Mouse (Mus musculus) CH12.LX (cell line): ENCODE results near the gene Tmco1. TPM values are rescaled to one million over a fixed set of nuclear protein-coding genes. Genes with fewer than 3 reads are reported as not detected.

Source experiments
- DNase-seq: peaks from one replicate; pipeline ENCODE4 v3.0.0-alpha.2; 2013; ENCODE audit errors: extremely low read depth
- H3K27ac ChIP-seq: 2 replicates; pipeline ENCODE4 v1.5.1; 2012; ENCODE audit warnings: low read depth, mild to moderate bottlenecking, control low read depth, moderate library complexity; ENCODE audit not compliant: insufficient read depth
- H3K27me3 ChIP-seq: replicated peaks from 2 replicates; pipeline ENCODE3; 2012; ENCODE audit warnings: inconsistent platforms
- H3K36me3 ChIP-seq, 2 experiments: replicated peaks in 1 of 2; 2 replicates each; pipeline versions ENCODE3 to v1.6.1; 2012; ENCODE audit warnings: inconsistent platforms in 1 of 2, low read length in 1 of 2, mild to moderate bottlenecking in 1 of 2, mixed read lengths in 1 of 2, moderate library complexity in 1 of 2; ENCODE audit not compliant: control insufficient read depth in 1 of 2, insufficient read depth in 1 of 2
- H3K4me1 ChIP-seq, 2 experiments: 2 replicates each; pipeline ENCODE4 v1.6.1; 2012; ENCODE audit warnings: inconsistent platforms in 1 of 2, moderate library complexity in 1 of 2; ENCODE audit not compliant: insufficient read depth in 2 of 2, control insufficient read depth in 1 of 2
- H3K4me2 ChIP-seq: 2 replicates; pipeline ENCODE4 v1.6.1; 2012; ENCODE audit warnings: low read depth, mild to moderate bottlenecking, control low read depth; ENCODE audit not compliant: poor library complexity, insufficient read depth, severe bottlenecking
- H3K4me3 ChIP-seq, 3 experiments: fragments of 150-350 bp in 1 of 3; sonication (generic) in 1 of 3; replicated peaks in 1 of 3; 2 replicates each; pipeline versions ENCODE3 to v1.5.1; 2011 to 2012; ENCODE audit warnings: low read depth in 2 of 3, low read length in 2 of 3, mild to moderate bottlenecking in 2 of 3, moderate library complexity in 2 of 3, control low read depth in 1 of 3, improper control_type of control experiment in 1 of 3, inconsistent platforms in 1 of 3, mixed read lengths in 1 of 3; ENCODE audit not compliant: poor library complexity in 1 of 3
- H3K79me2 ChIP-seq: replicated peaks from 2 replicates; pipeline ENCODE4 v1.6.1; 2012; ENCODE audit warnings: mild to moderate bottlenecking, moderate library complexity; ENCODE audit not compliant: control insufficient read depth, poor library complexity, insufficient read depth, severe bottlenecking; ENCODE audit errors: extremely low read depth
- H3K9ac ChIP-seq: 2 replicates; pipeline ENCODE4 v1.6.1; 2012; ENCODE audit warnings: low read depth, mild to moderate bottlenecking, control low read depth, moderate library complexity; ENCODE audit not compliant: insufficient read depth
- H3K9me3 ChIP-seq: replicated peaks from 2 replicates; pipeline ENCODE3; 2012; ENCODE audit warnings: low read length, inconsistent platforms, mixed read lengths
- CHD1 ChIP-seq: IDR thresholded peaks from 2 replicates; pipeline ENCODE4 v1.6.1; 2012; ENCODE audit warnings: low read depth, low read length, improper control_type of control experiment, inconsistent platforms
- CHD2 ChIP-seq: IDR thresholded peaks from 2 replicates; pipeline ENCODE4 v1.6.1; 2011; ENCODE audit warnings: low read length, improper control_type of control experiment
- CTCF ChIP-seq, 2 experiments: IDR thresholded peaks in 1 of 2; conservative IDR thresholded peaks in 1 of 2; 2 replicates each; pipeline ENCODE4 v1.5.1; 2011 to 2012; ENCODE audit warnings: low read depth in 2 of 2, low read length in 2 of 2, improper control_type of control experiment in 1 of 2, inconsistent platforms in 1 of 2, mild to moderate bottlenecking in 1 of 2, moderate library complexity in 1 of 2
- ELF1 ChIP-seq: IDR thresholded peaks from 2 replicates; pipeline ENCODE4 v1.6.1; 2014; ENCODE audit warnings: low read depth, mild to moderate bottlenecking, inconsistent platforms, low read length, improper control_type of control experiment
- ETS1 ChIP-seq: conservative IDR thresholded peaks from 2 replicates; pipeline ENCODE4 v1.6.1; 2012; ENCODE audit warnings: low read depth, mild to moderate bottlenecking, inconsistent platforms, low read length, improper control_type of control experiment, moderate library complexity
- GABPA ChIP-seq: IDR thresholded peaks from 2 replicates; pipeline ENCODE4 v1.6.1; 2012; ENCODE audit warnings: low read depth, low read length, improper control_type of control experiment, inconsistent platforms; ENCODE audit not compliant: insufficient replicate concordance
- JUND ChIP-seq: conservative IDR thresholded peaks from 2 replicates; pipeline ENCODE4 v1.6.1; 2011; ENCODE audit warnings: low read depth, low read length, improper control_type of control experiment
- MAFK ChIP-seq: IDR thresholded peaks from 2 replicates; pipeline ENCODE4 v1.6.1; 2011; ENCODE audit warnings: low read length, improper control_type of control experiment; ENCODE audit not compliant: insufficient replicate concordance
- MAX ChIP-seq: IDR thresholded peaks from 2 replicates; pipeline ENCODE4 v1.6.1; 2011; ENCODE audit warnings: low read length, improper control_type of control experiment
- MEF2A ChIP-seq: IDR thresholded peaks from 2 replicates; pipeline ENCODE4 v1.6.1; 2014; ENCODE audit warnings: low read depth, mild to moderate bottlenecking, inconsistent platforms, low read length, improper control_type of control experiment, borderline replicate concordance
- MXI1 ChIP-seq: IDR thresholded peaks from 2 replicates; pipeline ENCODE4 v1.6.1; 2011; ENCODE audit warnings: mild to moderate bottlenecking, low read depth, low read length, improper control_type of control experiment
- MYC ChIP-seq: IDR thresholded peaks from 2 replicates; pipeline ENCODE4 v1.6.1; 2011; ENCODE audit warnings: low read depth, mild to moderate bottlenecking, improper control_type of control experiment, low read length
- NELFE ChIP-seq: IDR thresholded peaks from 2 replicates; pipeline ENCODE4 v1.6.1; 2011; ENCODE audit warnings: low read depth, low read length, improper control_type of control experiment
- NRF1 ChIP-seq: IDR thresholded peaks from 2 replicates; pipeline ENCODE4 v1.6.1; 2014; ENCODE audit warnings: low read depth, mild to moderate bottlenecking, inconsistent platforms, low read length, improper control_type of control experiment, moderate library complexity
- PAX5 ChIP-seq: IDR thresholded peaks from 2 replicates; pipeline ENCODE4 v1.6.1; 2012; ENCODE audit warnings: low read length, inconsistent platforms, mixed read lengths
- POLR2A ChIP-seq: IDR thresholded peaks from 2 replicates; pipeline ENCODE4 v1.6.1; 2011; ENCODE audit warnings: low read depth, mild to moderate bottlenecking, improper control_type of control experiment, low read length
- POLR2AphosphoS2 ChIP-seq: IDR thresholded peaks from 2 replicates; pipeline ENCODE4 v1.6.1; 2011; ENCODE audit warnings: low read depth, low read length, improper control_type of control experiment
- RAD21 ChIP-seq: IDR thresholded peaks from 2 replicates; pipeline ENCODE4 v1.6.1; 2011; ENCODE audit warnings: low read depth, mild to moderate bottlenecking, low read length, improper control_type of control experiment, moderate library complexity
- SIN3A ChIP-seq: IDR thresholded peaks from 2 replicates; pipeline ENCODE4 v1.6.1; 2012; ENCODE audit warnings: low read length, improper control_type of control experiment, inconsistent platforms
- SMC3 ChIP-seq: IDR thresholded peaks from 2 replicates; pipeline ENCODE4 v1.6.1; 2011; ENCODE audit warnings: low read depth, low read length, improper control_type of control experiment
- TBP ChIP-seq: conservative IDR thresholded peaks from 2 replicates; pipeline ENCODE4 v1.6.1; 2011; ENCODE audit warnings: low read depth, low read length, improper control_type of control experiment
- TCF12 ChIP-seq: IDR thresholded peaks from 2 replicates; pipeline ENCODE4 v1.6.1; 2014; ENCODE audit warnings: low read depth, mild to moderate bottlenecking, inconsistent platforms, low read length, improper control_type of control experiment
- UBTF ChIP-seq: IDR thresholded peaks from 2 replicates; pipeline ENCODE4 v1.6.1; 2012; ENCODE audit warnings: low read depth, mild to moderate bottlenecking, inconsistent platforms, low read length, improper control_type of control experiment, moderate library complexity
- USF2 ChIP-seq: conservative IDR thresholded peaks from 2 replicates; pipeline ENCODE4 v1.6.1; 2011; ENCODE audit warnings: low read depth, low read length, improper control_type of control experiment
- ZC3H11A ChIP-seq: IDR thresholded peaks from 2 replicates; pipeline ENCODE4 v1.6.1; 2012; ENCODE audit warnings: low read depth, mild to moderate bottlenecking, inconsistent platforms, low read length, improper control_type of control experiment
- ZKSCAN1 ChIP-seq: IDR thresholded peaks from 2 replicates; pipeline ENCODE4 v1.6.1; 2012; ENCODE audit warnings: low read depth, inconsistent platforms, low read length, improper control_type of control experiment, borderline replicate concordance
- ZMIZ1 ChIP-seq: IDR thresholded peaks from 2 replicates; pipeline ENCODE4 v1.6.1; 2012; ENCODE audit warnings: low read depth, mild to moderate bottlenecking, inconsistent platforms, low read length, improper control_type of control experiment
- ZNF384 ChIP-seq: IDR thresholded peaks from 2 replicates; pipeline ENCODE4 v1.6.1; 2012; ENCODE audit warnings: low read depth, low read length, improper control_type of control experiment, inconsistent platforms
- dilution Hi-C: fragments of 300-500 bp; cut with MboI; formaldehyde crosslinking; loops from 2 replicates; pipeline ENCODE4 v1.14.3; 2020; ENCODE audit warnings: low sequenced_read_pairs; ENCODE audit not compliant: extremely low pct_unique_long_range_greater_than_20kb, extremely low pct_ligation_motif_present
- in situ Hi-C: fragments of 300-500 bp; cut with MboI; formaldehyde crosslinking; loops from 3 replicates; pipeline ENCODE4 v1.14.3; 2019; ENCODE audit warnings: low sequenced_read_pairs, low pct_ligation_motif_present, low pct_unique_long_range_greater_than_20kb, mixed read lengths
- polyA plus RNA-seq: library from polyadenylated mRNA; unstranded; fragments of >175 nt; gene quantifications from 2 replicates; pipeline ENCODE4 v1.2.1, GENCODE M21; 2012; ENCODE audit warnings: low read depth; ENCODE audit not compliant: insufficient read length
- total RNA-seq, 2 experiments: library from RNA; depleted of rRNA; stranded (reverse); fragments of 300-350 nt in 1 of 2; fragments of >200 nt in 1 of 2; gene quantifications; 2 replicates each; pipeline ENCODE4 v1.2.3; 2012 to 2014

Gene Tmco1
- total and polyA plus RNA-seq, 3 experiments, result 80.6 to 153 (median 127) TPM

DNA sequence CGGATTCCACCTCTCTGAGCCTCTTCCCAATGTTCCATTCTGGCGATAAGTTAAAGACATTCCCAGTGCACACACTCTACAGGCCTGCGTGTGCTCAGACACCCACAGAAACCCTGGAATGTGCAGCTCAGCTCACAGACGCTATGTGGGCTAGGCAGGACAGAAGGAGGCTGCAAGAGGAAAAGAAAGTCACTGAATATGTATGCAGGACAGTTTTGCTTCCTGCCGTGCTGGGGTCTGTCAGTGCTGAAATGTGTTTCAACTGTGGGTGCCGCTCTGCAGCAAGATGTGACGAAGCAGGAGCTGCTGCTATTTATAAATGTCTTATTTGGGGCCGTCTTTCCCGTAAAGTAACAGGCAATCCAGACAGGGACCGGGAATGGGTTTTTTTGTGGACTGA lies 48.5 kb upstream of the Tmco1 start:
- Histone ChIP-seq H3K27ac (no peak overlapping the region), H3K4me3 (no peak overlapping the region), H3K27me3 (no peaks in the 10 kb centered on the region), H3K36me3 (peaks cover 9 to 83% of the 10 kb centered on the region in 2 experiments), H3K9me3 (peaks cover 5% of the 10 kb centered on the region), H3K4me2 (no peak overlapping the region), H3K9ac (no peak overlapping the region), H3K4me1 (peaks cover 0 to 12% of the 10 kb centered on the region in 2 experiments; a peak in 2 of 4 replicates), H3K79me2 (peaks cover 88% of the 10 kb centered on the region)
- TF ChIP-seq SIN3A (no peak), SMC3 (no peak), POLR2A (no peak), ELF1 (no peak), RAD21 (no peak), POLR2AphosphoS2 (no peak), ETS1 (no peak), ZMIZ1 (no peak), MXI1 (no peak), GABPA (no peak), TCF12 (no peak), CHD1 (no peak), MAFK (no peak), ZC3H11A (no peak), ZKSCAN1 (no peak), TBP (no peak), USF2 (no peak), NRF1 (no peak), UBTF (no peak)
- dilution Hi-C loops (no loop called here), in situ Hi-C loops (no loop called here)
- DNase-seq, result no peak

DNA sequence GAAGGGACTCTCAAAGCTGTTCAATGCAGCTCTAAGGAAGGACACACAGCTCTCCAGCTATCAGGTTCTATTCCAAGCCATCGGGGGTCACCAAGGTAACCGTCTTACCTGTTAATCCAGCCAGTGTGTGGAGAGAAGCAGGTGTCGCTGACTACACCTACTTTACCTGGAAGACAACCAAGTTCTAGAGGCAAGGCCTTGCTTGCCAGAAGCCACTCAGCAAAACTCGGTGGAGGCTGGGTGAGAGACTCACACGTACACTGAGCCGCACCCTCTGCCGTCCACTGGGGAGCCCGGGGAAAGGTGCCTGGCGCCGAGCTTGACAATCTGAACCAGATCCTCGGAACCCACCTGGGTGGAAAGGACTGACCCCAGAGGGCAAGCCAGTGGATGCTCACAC lies 46.4 kb upstream of the Tmco1 start:
- dilution Hi-C loops (no loop called here), in situ Hi-C loops (no loop called here)
- Histone ChIP-seq H3K27me3 (no peaks in the 10 kb centered on the region), H3K9ac (no peak overlapping the region), H3K4me3 (no peak overlapping the region), H3K27ac (no peak overlapping the region), H3K4me1 (peaks cover 2 to 19% of the 10 kb centered on the region in 2 experiments; a peak in 2 of 4 replicates), H3K9me3 (peaks cover 5% of the 10 kb centered on the region), H3K79me2 (peaks cover 88% of the 10 kb centered on the region), H3K4me2 (no peak overlapping the region), H3K36me3 (peaks cover 14 to 84% of the 10 kb centered on the region in 2 experiments)
- no peak for DNase-seq
- TF ChIP-seq SMC3, result no peak
- TF ChIP-seq RAD21, result no peak
- no peak for TF ChIP-seq ZMIZ1
- TF ChIP-seq MYC, result no peak
- TF ChIP-seq JUND, result no peak
- no peak for TF ChIP-seq UBTF
- no peak for TF ChIP-seq TCF12
- no peak for TF ChIP-seq USF2
- TF ChIP-seq MAX, result no peak
- TF ChIP-seq PAX5, result no peak
- no peak for TF ChIP-seq CHD2
- TF ChIP-seq MEF2A, result no peak
- TF ChIP-seq ZNF384, result no peak
- no peak for TF ChIP-seq NELFE
- TF ChIP-seq CTCF (conservative IDR thresholded peaks at IDR 0.05 in 1 of 2, IDR thresholded peaks at IDR 0.05 in 1 of 2; ENCODE audit: low read depth in 2 of 2, low read length in 2 of 2), result no peak
- TF ChIP-seq ZKSCAN1, result no peak
- TF ChIP-seq SIN3A, result no peak
- TF ChIP-seq ZC3H11A, result no peak
